Mouse (Mus musculus) limb, embryonic 15.5 days (tissue): ENCODE results near the gene Mcm3. TPM values are rescaled to one million over a fixed set of nuclear protein-coding genes. Genes with fewer than 3 reads are reported as not detected.

Experiments
- ATAC-seq: fragments of 200-750 bp; cut with Nextera tagmentation; 2 replicates; pipeline ENCODE4 v1.8.0; 2017; ENCODE audit warnings: low read depth, moderate TSS enrichment; ENCODE audit not compliant: insufficient number of reproducible peaks, low FRiP score, low TSS enrichment
- H3K27ac ChIP-seq: fragments of 300-500 bp; sonication (generic); 2 replicates; pipeline ENCODE4 v1.5.1; 2015; ENCODE audit warnings: moderate library complexity, mild to moderate bottlenecking, inconsistent platforms
- H3K27me3 ChIP-seq: fragments of 300-500 bp; sonication (generic); 2 replicates; pipeline ENCODE4 v1.6.1; 2015; ENCODE audit warnings: inconsistent platforms
- H3K36me3 ChIP-seq: fragments of 300-500 bp; sonication (generic); 2 replicates; pipeline ENCODE4 v1.6.1; 2015; ENCODE audit warnings: inconsistent platforms
- H3K4me1 ChIP-seq: fragments of 300-500 bp; sonication (generic); 2 replicates; pipeline ENCODE4 v1.6.1; 2015; ENCODE audit warnings: inconsistent platforms
- H3K4me2 ChIP-seq: fragments of 300-500 bp; sonication (generic); 2 replicates; pipeline ENCODE4 v1.6.1; 2015; ENCODE audit warnings: mild to moderate bottlenecking, inconsistent platforms
- H3K4me3 ChIP-seq: fragments of 300-500 bp; sonication (generic); 2 replicates; pipeline ENCODE4 v1.5.1; 2015; ENCODE audit warnings: mild to moderate bottlenecking, inconsistent platforms
- H3K9ac ChIP-seq: fragments of 300-500 bp; sonication (generic); 2 replicates; pipeline ENCODE4 v1.6.1; 2015; ENCODE audit warnings: inconsistent platforms
- H3K9me3 ChIP-seq: fragments of 300-500 bp; sonication (generic); 2 replicates; pipeline ENCODE4 v1.6.1; 2016; ENCODE audit warnings: inconsistent platforms
- WGBS: fragments of 180-500 bp; shearing (Covaris S2); methylation state at CpG from one replicate; pipeline ENCODE4 v1.1.7; 2015; 5-methylcytosine and 5-hydroxymethylcytosine counted together
- polyA plus RNA-seq: library from polyadenylated mRNA; unstranded; fragments of >200 nt; fragmentation: Nextera tagmentation; extraction: Ambion mirVana; gene quantifications from 2 replicates; pipeline ENCODE4 v1.2.1, GENCODE M21; 2015

Mcm3 gene
- polyA plus RNA-seq, 1 experiment from 2014 or later = 118 TPM

- no peaks in the 10 kb centered on the region for H3K36me3 ChIP-seq
- no peak overlapping the region for H3K9ac ChIP-seq
- 63% methylated on average over 5 of the region's 5 CpGs for WGBS
- no peak overlapping the region for H3K27ac ChIP-seq
- H3K9me3 ChIP-seq = no peaks in the 10 kb centered on the region
- ATAC-seq = no peak
- no peak overlapping the region for H3K4me2 ChIP-seq
- H3K4me1 ChIP-seq = no peaks in the 10 kb centered on the region
- no peak overlapping the region for H3K4me3 ChIP-seq
- H3K27me3 ChIP-seq = no peaks in the 10 kb centered on the region
Measured at GRCm38 (mm10) chr1:20832473-20833140, 12.5 kb upstream of the Mcm3 start.

DNA sequence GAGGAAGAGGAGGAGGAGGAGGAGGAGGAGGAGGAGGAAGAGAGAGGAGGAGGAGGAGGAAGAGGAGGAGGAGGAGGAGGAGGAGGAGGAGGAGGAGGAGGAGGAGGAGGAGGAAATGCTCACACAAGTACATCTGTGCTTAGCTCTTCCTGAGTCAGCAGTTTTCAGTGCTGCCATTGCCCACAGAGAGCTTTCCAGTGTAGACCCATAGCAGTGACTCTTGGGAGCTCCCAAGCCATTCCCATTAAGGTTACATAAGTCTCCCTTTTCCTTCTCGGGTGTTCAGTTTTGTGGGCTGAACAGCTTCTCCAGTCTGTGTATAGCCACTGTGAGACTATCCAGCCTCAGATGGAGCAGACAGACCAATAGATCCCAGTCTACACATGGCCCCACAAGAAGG, 10.4 kb upstream of the Mcm3 start:
- Histone ChIP-seq H3K27ac (no peak overlapping the region), H3K27me3 (no peaks in the 10 kb centered on the region), H3K9me3 (no peaks in the 10 kb centered on the region), H3K36me3 (no peaks in the 10 kb centered on the region), H3K4me2 (no peak overlapping the region), H3K9ac (no peak overlapping the region), H3K4me1 (no peaks in the 10 kb centered on the region), H3K4me3 (no peak overlapping the region)
- WGBS = 74% methylated on average over 1 of the region's 1 CpGs
- ATAC-seq = no peak

- Histone ChIP-seq H3K27me3 (no peaks in the 10 kb centered on the region), H3K4me3 (no peak overlapping the region), H3K4me1 (no peaks in the 10 kb centered on the region), H3K9me3 (no peaks in the 10 kb centered on the region), H3K9ac (no peak overlapping the region), H3K36me3 (no peaks in the 10 kb centered on the region), H3K27ac (no peak overlapping the region), H3K4me2 (no peak overlapping the region)
- 81% methylated on average over 2 of the region's 2 CpGs for WGBS
- no peak for ATAC-seq
Measured at GRCm38 (mm10) chr1:20828061-20828460, 7.9 kb upstream of the Mcm3 start.

- no peaks in the 10 kb centered on the region for H3K4me1 ChIP-seq
- ATAC-seq = no peak
- no peaks in the 10 kb centered on the region for H3K36me3 ChIP-seq
- no peak overlapping the region for H3K27ac ChIP-seq
- H3K27me3 ChIP-seq = no peaks in the 10 kb centered on the region
- no peaks in the 10 kb centered on the region for H3K9me3 ChIP-seq
- H3K9ac ChIP-seq = no peak overlapping the region
- no peak overlapping the region for H3K4me3 ChIP-seq
- H3K4me2 ChIP-seq = no peak overlapping the region
Measured at GRCm38 (mm10) chr1:20825036-20825435, 4.9 kb upstream of the Mcm3 start.

DNA sequence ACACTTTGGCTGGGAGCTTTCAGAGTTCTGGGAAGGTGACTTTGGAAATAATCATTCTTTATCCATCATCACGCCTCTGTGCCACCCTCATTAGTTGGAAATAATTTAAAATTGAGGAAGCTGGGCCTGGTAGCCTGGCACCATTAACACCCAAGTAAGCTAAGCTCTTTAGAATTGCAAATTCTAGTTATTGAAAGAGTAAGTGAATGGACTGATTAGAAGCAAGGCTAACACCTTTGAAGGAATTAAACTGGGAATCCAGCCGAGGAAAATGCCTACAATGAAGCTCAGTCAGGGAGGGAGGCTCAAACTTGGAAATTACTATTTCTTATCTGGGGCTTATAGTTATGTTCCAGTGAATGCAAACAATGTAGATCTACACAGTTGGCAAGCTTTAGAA, 3.8 kb upstream of the Mcm3 start:
- Histone ChIP-seq H3K27me3 (no peaks in the 10 kb centered on the region), H3K9me3 (no peaks in the 10 kb centered on the region), H3K27ac (no peak overlapping the region), H3K4me1 (no peaks in the 10 kb centered on the region), H3K4me2 (no peak overlapping the region), H3K36me3 (no peaks in the 10 kb centered on the region), H3K9ac (no peak overlapping the region), H3K4me3 (no peak overlapping the region)
- no peak for ATAC-seq
- 66% methylated on average over 2 of the region's 2 CpGs for WGBS

- Histone ChIP-seq H3K36me3 (no peaks in the 10 kb centered on the region), H3K4me3 (no peak overlapping the region), H3K4me2 (no peak overlapping the region), H3K27ac (no peak overlapping the region), H3K4me1 (0 out of 2 replicates have a peak, but pooled peaks cover 3% of the 10 kb centered on the region), H3K9ac (no peak overlapping the region), H3K9me3 (no peaks in the 10 kb centered on the region), H3K27me3 (no peaks in the 10 kb centered on the region)
- 70% methylated on average over 4 of the region's 4 CpGs for WGBS
- ATAC-seq = no peak
Measured at GRCm38 (mm10) chr1:20823471-20823870, 3.4 kb upstream of the Mcm3 start.

GRCm38 (mm10) chr1:20820959-20821358, 847 bp upstream of the Mcm3 start:
- 84% methylated on average over 4 of the region's 4 CpGs for WGBS
- Histone ChIP-seq H3K4me1 (0 out of 2 replicates have a peak, but pooled peaks cover 8% of the 10 kb centered on the region), H3K27ac (no peak overlapping the region), H3K9me3 (no peaks in the 10 kb centered on the region), H3K4me3 (no peak overlapping the region; the same call in 1 of the 2 replicates), H3K27me3 (no peaks in the 10 kb centered on the region), H3K36me3 (peaks cover 16% of the 10 kb centered on the region), H3K4me2 (no peak overlapping the region), H3K9ac (no peak overlapping the region)
- ATAC-seq = no peak

GRCm38 (mm10) chr1:20817596-20817995, 2.5 kb downstream of the Mcm3 start:
- Histone ChIP-seq H3K36me3 (peaks cover 49% of the 10 kb centered on the region), H3K4me2 (no peak overlapping the region)
- 84% methylated on average over 12 of the region's 12 CpGs for WGBS

GRCm38 (mm10) chr1:20817172-20817571, 2.9 kb downstream of the Mcm3 start:
- Histone ChIP-seq H3K9ac (no peak overlapping the region), H3K27me3 (no peaks in the 10 kb centered on the region), H3K4me2 (no peak overlapping the region), H3K4me3 (no peak overlapping the region), H3K9me3 (no peaks in the 10 kb centered on the region), H3K36me3 (peaks cover 53% of the 10 kb centered on the region), H3K4me1 (0 out of 2 replicates have a peak, but pooled peaks cover 8% of the 10 kb centered on the region), H3K27ac (no peak overlapping the region)
- 84% methylated on average over 9 of the region's 9 CpGs for WGBS
- ATAC-seq = no peak

More at GRCm38 (mm10) chr1:20817596-20817995, 2.5 kb downstream of the Mcm3 start:
- no peak for ATAC-seq
- no peaks in the 10 kb centered on the region for H3K9me3 ChIP-seq
- H3K9ac ChIP-seq = no peak overlapping the region
- H3K4me3 ChIP-seq = no peak overlapping the region
- no peaks in the 10 kb centered on the region for H3K27me3 ChIP-seq
- 0 out of 2 replicates have a peak, but pooled peaks cover 8% of the 10 kb centered on the region for H3K4me1 ChIP-seq
- H3K27ac ChIP-seq = no peak overlapping the region

- no peak for ATAC-seq
- H3K4me3 ChIP-seq = no peak overlapping the region
- H3K4me2 ChIP-seq = no peak overlapping the region
- no peak overlapping the region for H3K27ac ChIP-seq
- H3K27me3 ChIP-seq = no peaks in the 10 kb centered on the region
- 84% methylated on average over 8 of the region's 8 CpGs for WGBS
- peaks cover 76% of the 10 kb centered on the region for H3K36me3 ChIP-seq
- H3K9me3 ChIP-seq = no peaks in the 10 kb centered on the region
- 0 out of 2 replicates have a peak, but pooled peaks cover 8% of the 10 kb centered on the region for H3K4me1 ChIP-seq
- no peak overlapping the region for H3K9ac ChIP-seq
Measured at GRCm38 (mm10) chr1:20814521-20814920, 5.6 kb downstream of the Mcm3 start.

DNA sequence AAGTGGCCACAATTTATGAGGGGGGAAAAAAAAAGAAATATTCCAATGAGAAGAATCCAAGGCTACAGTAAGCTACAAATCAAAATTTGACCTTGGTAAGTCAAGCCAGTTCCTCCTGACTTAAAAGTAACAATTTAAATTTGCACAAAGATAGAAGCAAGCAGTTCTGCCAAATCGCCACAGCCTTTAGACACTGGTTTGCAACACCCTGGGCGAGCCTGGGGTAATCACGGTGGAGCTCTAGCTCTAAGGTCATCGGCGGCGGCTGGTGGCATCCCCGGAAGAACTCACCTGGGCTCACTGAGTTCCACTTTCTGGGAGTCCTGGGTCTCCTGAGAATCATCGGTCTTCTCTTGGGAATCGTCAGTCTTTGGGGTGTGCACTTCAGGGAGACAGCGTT, 15.6 kb downstream of the Mcm3 start:
- no peak overlapping the region for H3K4me2 ChIP-seq
- no peak overlapping the region for H3K4me3 ChIP-seq
- peaks cover 94% of the 10 kb centered on the region for H3K36me3 ChIP-seq
- H3K27ac ChIP-seq = no peak overlapping the region
- H3K4me1 ChIP-seq = no peaks in the 10 kb centered on the region
- WGBS = 93% methylated on average over 10 of the region's 10 CpGs
- no peaks in the 10 kb centered on the region for H3K27me3 ChIP-seq
- no peak overlapping the region for H3K9ac ChIP-seq
- no peak for ATAC-seq
- H3K9me3 ChIP-seq = no peaks in the 10 kb centered on the region

GRCm38 (mm10) chr1:20801682-20802390, 18.3 kb downstream of the Mcm3 start:
- no peak overlapping the region for H3K4me2 ChIP-seq
- 79% methylated on average over 8 of the region's 8 CpGs for WGBS
- no peak overlapping the region for H3K4me3 ChIP-seq
- ATAC-seq = no peak
- H3K36me3 ChIP-seq = peaks cover 73% of the 10 kb centered on the region
- no peak overlapping the region for H3K27ac ChIP-seq
- no peaks in the 10 kb centered on the region for H3K4me1 ChIP-seq
- no peaks in the 10 kb centered on the region for H3K27me3 ChIP-seq
- no peak overlapping the region for H3K9ac ChIP-seq
- H3K9me3 ChIP-seq = no peaks in the 10 kb centered on the region
